Mouse (Mus musculus) heart, embryonic 11.5 days (tissue): ENCODE results near the gene Cd164l2. TPM values are rescaled to one million over a fixed set of nuclear protein-coding genes. Genes with fewer than 3 reads are reported as not detected.

Experiments used
- ATAC-seq: fragments of 200-750 bp; cut with Nextera tagmentation; replicated peaks from 2 replicates; pipeline ENCODE4 v1.8.0; 2017; ENCODE audit warnings: moderate library complexity; ENCODE audit not compliant: insufficient number of reproducible peaks, low FRiP score, low TSS enrichment
- H3K27ac ChIP-seq: fragments of 300-500 bp; sonication (generic); 2 replicates; pipeline ENCODE4 v1.5.1; 2014; ENCODE audit warnings: mild to moderate bottlenecking, low read depth, low read length
- H3K27me3 ChIP-seq: fragments of 300-500 bp; sonication (generic); 2 replicates; pipeline ENCODE4 v1.6.1; 2014; ENCODE audit warnings: mild to moderate bottlenecking, low read length, mixed read lengths; ENCODE audit not compliant: control insufficient read depth, insufficient read depth
- H3K36me3 ChIP-seq: fragments of 300-500 bp; sonication (generic); 2 replicates; pipeline ENCODE4 v1.6.1; 2014; ENCODE audit warnings: mild to moderate bottlenecking, low read length, moderate library complexity, mixed read lengths; ENCODE audit not compliant: control insufficient read depth, insufficient read depth
- H3K4me1 ChIP-seq: fragments of 300-500 bp; sonication (generic); 2 replicates; pipeline ENCODE4 v1.6.1; 2014; ENCODE audit warnings: low read length; ENCODE audit not compliant: control insufficient read depth, insufficient read depth
- H3K4me2 ChIP-seq: fragments of 300-500 bp; sonication (generic); 2 replicates; pipeline ENCODE4 v1.6.1; 2014; ENCODE audit warnings: mild to moderate bottlenecking, moderate library complexity
- H3K4me3 ChIP-seq: fragments of 300-500 bp; sonication (generic); 2 replicates; pipeline ENCODE4 v1.5.1; 2014; ENCODE audit warnings: low read depth, low read length
- H3K9ac ChIP-seq: fragments of 300-500 bp; sonication (generic); 2 replicates; pipeline ENCODE4 v1.6.1; 2014; ENCODE audit warnings: mild to moderate bottlenecking, low read depth, low read length, moderate library complexity
- H3K9me3 ChIP-seq: fragments of 300-500 bp; sonication (generic); replicated peaks from 2 replicates; pipeline ENCODE4 v1.6.1; 2016; ENCODE audit warnings: low read length; ENCODE audit not compliant: control insufficient read depth
- WGBS: fragments of 180-500 bp; shearing (Covaris S2); extraction: QIAGEN DNeasy Blood & Tissue Kit; methylation state at CpG from one replicate; pipeline ENCODE4 v1.1.7; 2014; ENCODE audit not compliant: insufficient replicate concordance; 5-methylcytosine and 5-hydroxymethylcytosine counted together
- polyA plus RNA-seq: library from polyadenylated mRNA; unstranded; fragments of >200 nt; fragmentation: Nextera tagmentation; extraction: Ambion mirVana; gene quantifications from 2 replicates; pipeline ENCODE4 v1.2.1, GENCODE M21; 2014

Cd164l2 gene
- polyA plus RNA-seq = 0.27 and 0.77 TPM in 2 replicates

DNA sequence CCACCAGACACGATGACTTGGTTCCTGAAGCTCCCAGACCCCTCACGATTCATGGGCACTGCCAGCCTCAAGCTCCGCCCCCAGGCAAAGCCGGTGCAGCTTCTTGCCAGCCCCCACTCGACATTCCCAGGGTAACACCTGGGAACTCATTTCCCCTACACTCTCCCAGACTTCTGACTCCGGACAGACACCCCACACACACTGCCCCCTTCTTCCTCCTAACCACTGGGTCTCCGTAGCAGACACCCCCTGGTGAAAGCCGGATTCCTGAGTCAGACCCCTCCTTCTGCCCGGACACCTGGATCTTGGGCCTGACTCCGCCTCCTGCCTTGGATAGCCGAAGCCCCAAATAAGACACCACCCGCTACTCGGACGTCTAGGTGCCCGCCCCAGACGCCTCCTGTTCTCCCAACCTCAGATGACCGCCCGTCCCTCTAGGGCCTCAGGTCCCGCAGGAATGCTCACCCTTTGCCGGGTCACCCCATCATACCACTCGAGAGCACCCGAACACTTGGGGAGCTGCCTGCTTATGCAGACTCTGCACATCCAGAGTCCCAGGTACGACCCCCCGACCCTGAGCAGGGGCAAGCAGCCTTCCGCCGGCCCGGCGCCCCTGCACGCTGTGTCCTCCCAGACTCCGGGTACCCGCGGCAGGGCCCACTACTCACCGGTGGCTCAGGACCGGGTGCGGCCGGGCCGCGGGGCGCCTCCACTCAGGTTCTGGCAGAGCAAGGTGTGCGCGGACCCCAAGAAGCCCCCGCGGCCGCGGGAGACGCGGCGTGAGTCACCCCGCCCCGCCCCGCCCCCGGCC, at the start of gene Cd164l2, which contains the start of gene Gpr3:
Gene Cd164l2, plus strand, starts transcription at position 381 of the 811 bp plus-strand sequence.
Gene Gpr3, minus strand, starts transcription at position 786 of the 811 bp plus-strand sequence.
- no peaks in the 10 kb centered on the region for H3K36me3 ChIP-seq
- H3K4me2 ChIP-seq = peak within 1 kb of the TSS; percentile 87
- H3K27me3 ChIP-seq = peaks cover 40% of the 10 kb centered on the region
- H3K4me3 ChIP-seq = peak within 1 kb of the TSS; percentile 62
- H3K9ac ChIP-seq = peak within 1 kb of the TSS; percentile 65
- 2% methylated on average over 52 of the region's 52 CpGs for WGBS
- peak; percentile 15 for ATAC-seq
- H3K27ac ChIP-seq = no peak within 1 kb of the TSS
- peaks cover 10% of the 10 kb centered on the region for H3K4me1 ChIP-seq
- H3K9me3 ChIP-seq = no peaks in the 10 kb centered on the region

DNA sequence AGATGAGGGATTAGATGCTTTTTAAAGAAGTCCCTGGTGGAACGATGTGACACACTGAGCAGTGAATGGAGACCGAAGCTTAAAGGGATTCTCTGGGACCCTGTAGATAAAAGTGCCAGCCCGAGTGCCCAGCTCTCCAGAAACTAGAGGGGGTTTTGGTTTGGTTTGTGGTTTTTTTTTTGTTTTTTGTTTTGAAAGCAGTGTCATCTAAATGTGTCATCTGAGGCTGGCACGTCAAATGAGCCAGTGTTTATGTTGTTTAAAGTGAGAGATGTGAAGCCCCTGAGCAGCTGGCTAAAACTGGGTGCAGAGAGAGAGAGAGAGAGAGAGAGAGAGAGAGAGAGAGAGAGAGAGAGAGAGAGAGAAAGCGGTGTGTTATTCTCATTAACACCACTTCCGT, 49.7 kb upstream of the Cd164l2 start:
- H3K27ac ChIP-seq = no peak overlapping the region
- no peaks in the 10 kb centered on the region for H3K36me3 ChIP-seq
- H3K4me1 ChIP-seq = peaks cover 19% of the 10 kb centered on the region
- H3K4me2 ChIP-seq = no peak overlapping the region
- ATAC-seq = no peak
- H3K27me3 ChIP-seq = no peaks in the 10 kb centered on the region
- H3K9me3 ChIP-seq = no peaks in the 10 kb centered on the region
- no peak overlapping the region for H3K4me3 ChIP-seq
- WGBS = 75% methylated on average over 6 of the region's 6 CpGs
- no peak overlapping the region for H3K9ac ChIP-seq

DNA sequence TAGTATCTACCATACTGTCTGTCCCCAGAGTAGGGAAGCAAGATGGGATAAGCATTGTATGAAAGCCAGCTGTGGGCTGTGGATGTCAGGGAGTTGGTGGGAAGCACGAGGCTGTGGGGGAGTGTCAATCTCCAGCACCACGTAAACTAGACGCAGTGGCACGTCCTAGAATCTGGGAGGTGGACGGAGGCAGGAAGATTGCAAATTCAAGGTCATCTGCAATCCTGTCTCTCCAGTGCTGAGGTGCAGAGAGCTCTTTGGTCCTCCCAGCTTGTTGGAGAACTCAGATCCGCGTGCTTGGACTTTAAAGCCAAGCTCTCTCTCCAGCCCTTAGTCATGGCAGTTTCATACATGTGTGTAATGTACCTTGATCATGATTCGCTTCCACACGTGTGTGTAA, 45.2 kb upstream of the Cd164l2 start:
- Histone ChIP-seq H3K9me3 (no peaks in the 10 kb centered on the region), H3K27ac (peak overlapping the region; percentile 46; the same call in 1 of the 2 replicates), H3K36me3 (no peaks in the 10 kb centered on the region), H3K4me3 (no peak overlapping the region), H3K27me3 (no peaks in the 10 kb centered on the region), H3K4me2 (no peak overlapping the region), H3K9ac (peak overlapping the region; percentile 6; the same call in 1 of the 2 replicates), H3K4me1 (peaks cover 30% of the 10 kb centered on the region)
- WGBS = 65% methylated on average over 9 of the region's 9 CpGs
- ATAC-seq = no peak

DNA sequence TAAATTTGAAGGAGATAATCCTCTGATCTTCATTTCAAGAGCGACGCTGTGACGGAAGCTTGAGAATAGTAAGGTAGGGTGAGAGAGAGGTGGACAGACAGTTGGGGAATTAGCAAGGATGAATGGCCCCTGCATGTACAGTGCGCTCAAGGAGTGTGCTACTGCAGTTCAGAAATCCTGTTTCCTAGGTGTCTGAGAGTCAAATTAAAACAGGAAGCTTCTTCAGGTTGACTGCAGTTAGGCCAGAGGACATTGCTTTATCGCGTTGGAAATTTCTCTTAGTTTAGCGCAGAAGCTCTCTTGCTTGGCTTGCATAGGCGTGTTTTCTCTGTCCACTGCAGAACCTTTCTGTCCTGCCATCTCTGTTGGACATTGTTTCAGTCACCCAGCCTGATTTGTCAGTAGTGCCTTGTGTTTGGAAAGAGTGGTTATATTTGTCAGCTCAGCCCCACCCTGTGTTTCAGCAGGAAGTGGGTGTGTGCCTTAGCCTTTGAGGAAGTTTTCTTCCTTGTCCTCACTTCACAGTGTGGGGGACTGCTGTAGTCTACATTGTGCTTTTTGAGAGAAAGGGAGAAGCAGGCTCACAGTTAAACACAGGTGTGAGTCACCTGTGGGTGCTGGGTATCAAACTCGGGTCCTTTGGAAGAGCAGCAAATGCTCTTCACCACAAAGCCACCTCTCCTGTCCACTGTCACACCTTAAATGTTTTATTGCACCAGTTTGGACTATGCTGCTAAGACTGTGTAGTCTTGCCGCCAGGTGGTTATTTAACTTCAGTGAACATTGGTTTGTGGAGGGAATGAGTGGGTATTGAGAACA, 42.5 kb upstream of the Cd164l2 start:
- Histone ChIP-seq H3K4me2 (no peak overlapping the region), H3K4me1 (peaks cover 39% of the 10 kb centered on the region), H3K36me3 (no peaks in the 10 kb centered on the region), H3K9me3 (no peaks in the 10 kb centered on the region), H3K27me3 (no peaks in the 10 kb centered on the region), H3K9ac (no peak overlapping the region), H3K27ac (0 out of 2 replicates have a peak overlapping the region, but pooled peaks have one; percentile 41), H3K4me3 (no peak overlapping the region)
- WGBS = 81% methylated on average over 10 of the region's 10 CpGs
- ATAC-seq = no peak

DNA sequence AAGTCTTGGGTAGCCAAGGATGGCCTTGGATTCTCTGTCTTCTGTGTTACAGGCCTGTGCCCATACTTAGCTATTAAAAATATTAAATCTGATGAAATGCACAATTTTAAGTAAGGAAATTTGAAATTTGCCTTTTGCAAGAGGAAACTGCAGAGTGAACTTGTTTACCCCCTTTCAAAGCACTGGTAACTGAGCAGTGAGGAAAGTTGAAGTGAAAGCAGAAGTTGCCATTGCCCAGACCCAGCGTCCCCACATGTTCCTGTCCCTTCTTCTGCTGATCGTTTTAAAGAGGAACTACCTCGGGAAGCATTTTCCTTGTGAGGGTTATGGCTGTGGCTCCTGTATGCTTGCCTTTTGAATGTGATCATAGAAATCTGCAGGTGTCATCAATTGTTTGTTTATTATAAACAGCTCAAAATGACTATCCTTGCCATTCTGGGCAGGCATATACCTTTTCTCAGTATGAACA, 41.8 kb upstream of the Cd164l2 start:
- no peaks in the 10 kb centered on the region for H3K36me3 ChIP-seq
- no peak for ATAC-seq
- H3K9me3 ChIP-seq = no peaks in the 10 kb centered on the region
- 73% methylated on average over 3 of the region's 3 CpGs for WGBS
- no peaks in the 10 kb centered on the region for H3K27me3 ChIP-seq
- H3K4me1 ChIP-seq = peaks cover 40% of the 10 kb centered on the region
- H3K9ac ChIP-seq = no peak overlapping the region
- no peak overlapping the region for H3K4me3 ChIP-seq
- H3K4me2 ChIP-seq = no peak overlapping the region
- H3K27ac ChIP-seq = no peak overlapping the region

DNA sequence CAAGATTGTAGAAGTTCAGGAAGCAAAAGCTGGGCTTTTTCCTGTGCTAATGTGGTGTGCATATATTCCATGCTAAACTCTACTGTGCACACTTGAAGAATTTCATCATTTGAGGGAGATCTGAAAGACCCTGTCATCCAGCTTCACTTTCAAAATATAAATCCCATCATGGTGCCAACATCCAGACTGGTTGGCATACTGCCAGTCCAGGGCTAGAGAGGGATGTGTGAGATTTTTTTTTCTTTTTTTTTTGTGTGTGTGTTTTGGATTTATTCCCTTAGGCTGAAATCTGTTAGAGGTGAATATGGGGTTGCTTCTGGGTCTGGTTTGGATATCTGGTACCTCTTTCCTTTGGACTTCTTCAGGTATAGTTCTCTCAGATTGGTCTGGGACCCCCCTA, 41.3 kb upstream of the Cd164l2 start:
- no peak overlapping the region for H3K27ac ChIP-seq

DNA sequence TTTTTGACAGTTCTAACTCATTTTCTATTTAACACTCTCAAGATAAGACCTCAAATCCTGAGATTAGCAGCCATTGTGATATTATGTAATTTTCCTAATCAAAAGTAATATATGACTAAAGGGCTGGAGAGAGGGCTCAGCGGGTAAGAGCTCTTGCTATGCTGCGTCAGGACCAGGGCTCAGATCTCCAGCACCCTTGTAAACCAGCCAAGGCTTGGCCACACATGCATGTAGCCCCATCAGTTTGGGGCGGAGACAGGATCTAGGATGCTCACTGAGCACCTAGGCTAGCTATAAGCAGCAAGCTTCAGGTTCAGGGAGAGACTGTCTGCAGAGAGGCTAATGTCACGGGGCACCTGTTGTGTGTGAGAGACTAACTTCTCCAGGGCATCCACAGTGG, 39.5 kb upstream of the Cd164l2 start:
- Histone ChIP-seq H3K4me1 (peaks cover 51% of the 10 kb centered on the region), H3K27me3 (no peaks in the 10 kb centered on the region), H3K9ac (no peak overlapping the region), H3K9me3 (no peaks in the 10 kb centered on the region), H3K4me2 (no peak overlapping the region), H3K36me3 (peaks cover 5% of the 10 kb centered on the region; the same call in 1 of the 2 replicates), H3K4me3 (no peak overlapping the region), H3K27ac (no peak overlapping the region)
- no peak for ATAC-seq
- 91% methylated on average over 4 of the region's 4 CpGs for WGBS

More for the DNA sequence above, 41.3 kb upstream of the Cd164l2 start:
- Histone ChIP-seq H3K27me3 (no peaks in the 10 kb centered on the region), H3K4me2 (no peak overlapping the region), H3K4me3 (no peak overlapping the region), H3K9me3 (no peaks in the 10 kb centered on the region), H3K4me1 (peaks cover 45% of the 10 kb centered on the region), H3K36me3 (no peaks in the 10 kb centered on the region), H3K9ac (no peak overlapping the region)
- ATAC-seq = no peak

DNA sequence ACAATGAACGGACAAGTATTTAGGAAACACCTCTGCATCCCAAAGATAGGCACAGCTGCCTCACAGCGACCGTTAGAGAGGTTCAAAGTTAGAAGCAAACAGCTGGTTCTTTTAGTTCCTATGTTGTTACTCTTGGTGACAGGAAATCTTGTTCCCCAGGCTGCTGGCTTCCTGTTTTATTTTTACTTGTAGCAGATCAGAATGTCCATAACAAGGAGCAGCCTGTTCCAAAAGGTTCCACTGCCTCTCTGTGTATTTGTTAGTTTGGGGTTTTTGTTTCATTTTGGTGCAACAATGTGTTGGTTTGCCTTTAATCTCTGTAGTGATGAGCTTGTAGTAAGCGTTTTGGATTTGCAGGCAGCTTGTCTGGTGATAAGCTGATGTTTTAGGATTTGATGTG, 37.6 kb upstream of the Cd164l2 start:
- 0 out of 2 replicates have a peak overlapping the region, but pooled peaks have one; percentile 52 for H3K9ac ChIP-seq
- no peak for ATAC-seq

More for the DNA sequence above, 37.6 kb upstream of the Cd164l2 start:
- no peaks in the 10 kb centered on the region for H3K27me3 ChIP-seq
- H3K27ac ChIP-seq = peak overlapping the region; percentile 62
- peak overlapping the region; percentile 6; the same call in 1 of the 2 replicates for H3K4me2 ChIP-seq
- WGBS = 31% methylated on average over 4 of the region's 4 CpGs
- peaks cover 51% of the 10 kb centered on the region for H3K4me1 ChIP-seq
- peaks cover 7% of the 10 kb centered on the region; the same call in 1 of the 2 replicates for H3K36me3 ChIP-seq
- no peaks in the 10 kb centered on the region for H3K9me3 ChIP-seq
- no peak overlapping the region for H3K4me3 ChIP-seq
